In genomic region chr17:59369624-59370541, GRCm38 (mm10) we compare ENCODE assay signal across 21 mouse cellular contexts.
DNase-seq lines count a peak whose midpoint lies in the region; ATAC-seq and TF ChIP-seq lines count a peak whose summit lies in the region.
"Had no signal": no experiment of that assay in that cellular context is flagged by ENCODE, and none has a peak within 500 bp of the region (broad histone marks: within the 10 kb centered on the region; RNA-seq: fewer than 3 reads in every experiment).

No protein-coding gene starts in this region.

- no peak overlapping the region for H3K4me2 ChIP-seq in hindbrain, embryonic 16.5 days (ENCODE audit: low read length)
- H3K4me2 ChIP-seq in hindbrain, embryonic 12.5 days (replicated peaks) = no peak overlapping the region
- H3K4me2 ChIP-seq in intestine, postnatal 0 days (replicated peaks; ENCODE audit: low read depth) = peak overlapping the region; percentile 37
- no peak overlapping the region for H3K4me2 ChIP-seq in heart, embryonic 11.5 days
- H3K4me2 ChIP-seq: limb, embryonic 12.5 days; liver, embryonic 12.5 days; midbrain, embryonic 12.5 days had no signal

- no peaks in the 10 kb centered on the region for H3K4me1 ChIP-seq in hindbrain, embryonic 16.5 days (ENCODE audit: control insufficient read depth, insufficient read depth, low read depth, low read length)
- no peaks in the 10 kb centered on the region for H3K4me1 ChIP-seq in hindbrain, embryonic 12.5 days
- H3K4me1 ChIP-seq in intestine, postnatal 0 days (replicated peaks; ENCODE audit: control insufficient read depth, insufficient read depth, low read length) = no peaks in the 10 kb centered on the region
- H3K4me1 ChIP-seq in heart, embryonic 11.5 days (ENCODE audit: control insufficient read depth, insufficient read depth, low read length) = no peaks in the 10 kb centered on the region
- H3K4me1 ChIP-seq: liver, embryonic 12.5 days; midbrain, embryonic 12.5 days had no signal

- no peak overlapping the region for H3K27ac ChIP-seq in hindbrain, embryonic 16.5 days (ENCODE audit: low read depth, low read length)
- no peak overlapping the region for H3K27ac ChIP-seq in hindbrain, embryonic 12.5 days
- H3K27ac ChIP-seq in intestine, postnatal 0 days (ENCODE audit: low read depth, low read length) = peak overlapping the region; percentile 23; the same call in 1 of the 2 replicates
- no peak overlapping the region for H3K27ac ChIP-seq in heart, embryonic 11.5 days (ENCODE audit: low read depth, low read length)
- H3K27ac ChIP-seq: layer of hippocampus, adult 2 months; limb, embryonic 12.5 days; liver, embryonic 12.5 days; midbrain, embryonic 12.5 days had no signal

- no peaks in the 10 kb centered on the region for H3K27me3 ChIP-seq in hindbrain, embryonic 16.5 days (replicated peaks; ENCODE audit: control insufficient read depth, insufficient read depth, low read length)
- no peaks in the 10 kb centered on the region for H3K27me3 ChIP-seq in hindbrain, embryonic 12.5 days
- peaks cover 6% of the 10 kb centered on the region for H3K27me3 ChIP-seq in Patski
- H3K27me3 ChIP-seq in intestine, postnatal 0 days (replicated peaks; ENCODE audit: control insufficient read depth, insufficient read depth, low read length) = no peaks in the 10 kb centered on the region
- no peaks in the 10 kb centered on the region for H3K27me3 ChIP-seq in heart, embryonic 11.5 days (ENCODE audit: control insufficient read depth, insufficient read depth, low read length)
- H3K27me3 ChIP-seq: limb, embryonic 12.5 days; liver, embryonic 12.5 days; midbrain, embryonic 12.5 days had no signal

- H3K9ac ChIP-seq in hindbrain, embryonic 16.5 days (ENCODE audit: low read depth, low read length) = no peak overlapping the region
- no peak overlapping the region for H3K9ac ChIP-seq in hindbrain, embryonic 12.5 days
- H3K9ac ChIP-seq in intestine, postnatal 0 days (ENCODE audit: low read depth, low read length) = no peak overlapping the region
- no peak overlapping the region for H3K9ac ChIP-seq in heart, embryonic 11.5 days (ENCODE audit: low read depth, low read length)
- H3K9ac ChIP-seq: limb, embryonic 12.5 days; liver, embryonic 12.5 days; midbrain, embryonic 12.5 days had no signal

- no peak overlapping the region for H3K4me3 ChIP-seq in hindbrain, embryonic 16.5 days (ENCODE audit: low read length)
- no peak overlapping the region for H3K4me3 ChIP-seq in hindbrain, embryonic 12.5 days
- no peak overlapping the region for H3K4me3 ChIP-seq in intestine, postnatal 0 days (ENCODE audit: low read depth, low read length)
- no peak overlapping the region for H3K4me3 ChIP-seq in heart, embryonic 11.5 days (ENCODE audit: low read depth, low read length)
- H3K4me3 ChIP-seq: layer of hippocampus, adult 2 months; limb, embryonic 12.5 days; liver, embryonic 12.5 days; midbrain, embryonic 12.5 days had no signal

- H3K9me3 ChIP-seq in hindbrain, embryonic 16.5 days (ENCODE audit: control insufficient read depth, low read length) = no peaks in the 10 kb centered on the region
- H3K9me3 ChIP-seq in hindbrain, embryonic 12.5 days (replicated peaks) = no peaks in the 10 kb centered on the region
- H3K9me3 ChIP-seq in intestine, postnatal 0 days (ENCODE audit: control insufficient read depth) = no peaks in the 10 kb centered on the region
- H3K9me3 ChIP-seq in heart, embryonic 11.5 days (replicated peaks; ENCODE audit: control insufficient read depth, low read length) = no peaks in the 10 kb centered on the region
- H3K9me3 ChIP-seq: limb, embryonic 12.5 days; liver, embryonic 12.5 days; midbrain, embryonic 12.5 days had no signal

- ATAC-seq in hindbrain, embryonic 16.5 days = peak; percentile 65; the same call in 1 of the 2 replicates
- no peak for ATAC-seq in hindbrain, embryonic 12.5 days (ENCODE audit: low FRiP score)
- ATAC-seq in Patski = peak; percentile 48
- peak; percentile 94 for ATAC-seq in intestine, postnatal 0 days
- no peak for ATAC-seq in heart, embryonic 11.5 days (replicated peaks; ENCODE audit: insufficient number of reproducible peaks, low FRiP score, low TSS enrichment)
- ATAC-seq: liver, embryonic 12.5 days had no signal

- CTCF ChIA-PET in Patski (lab: Charles Lee) = no interaction called here

- in situ Hi-C loops in Patski (cut with MboI; ENCODE audit: low pct_unique_long_range_greater_than_20kb) = no loop called here

- DNase-seq in cerebellum, postnatal 10 days = peak; percentile 24
- DNase-seq in cerebellum, postnatal 36 days = no peak
- no peak for DNase-seq in Patski (ENCODE audit: low read depth, low spot score)
- DNase-seq in right cerebral cortex, postnatal 4 days = no peak
- DNase-seq: adrenal gland, postnatal 10 days; cerebellum, adult 8-10 months; heart, postnatal 4 days; kidney, adult 8-10 months; kidney, postnatal 25 days; lung, adult 18-20 months; lung, postnatal 10 days; thymus, adult 2 months; thymus, postnatal 4 days had no signal

- no peaks in the 10 kb centered on the region for H3K36me3 ChIP-seq in hindbrain, embryonic 16.5 days (ENCODE audit: control insufficient read depth, insufficient read depth, low read length)
- no peaks in the 10 kb centered on the region for H3K36me3 ChIP-seq in hindbrain, embryonic 12.5 days
- H3K36me3 ChIP-seq in intestine, postnatal 0 days (ENCODE audit: control insufficient read depth, insufficient read depth) = no peaks in the 10 kb centered on the region
- H3K36me3 ChIP-seq in heart, embryonic 11.5 days (ENCODE audit: control insufficient read depth, insufficient read depth, low read length) = no peaks in the 10 kb centered on the region
- H3K36me3 ChIP-seq: limb, embryonic 12.5 days; liver, embryonic 12.5 days; midbrain, embryonic 12.5 days had no signal

- TF ChIP-seq CTCF in Patski (IDR thresholded peaks at IDR 0.05) = no peak
- no peak for TF ChIP-seq CTCF in intestine, postnatal 0 days (IDR thresholded peaks at IDR 0.05; ENCODE audit: low read depth)

- WGBS in hindbrain, embryonic 16.5 days = 70% methylated on average over 7 of the region's 7 CpGs
- WGBS in hindbrain, embryonic 12.5 days = 89% methylated on average over 7 of the region's 7 CpGs
- WGBS in intestine, postnatal 0 days = 37% methylated on average over 7 of the region's 7 CpGs
- WGBS in heart, embryonic 11.5 days (ENCODE audit: insufficient replicate concordance) = 73% methylated on average over 7 of the region's 7 CpGs

- POLR2A ChIA-PET in Patski (lab: Charles Lee) = no interaction called here

Comparison
In these comparisons a context has a peak if more than half of its experiments do, and no peak if none do; other contexts are left out.
1. DNase-seq: peak in cerebellum, postnatal 10 days (2 of 2); none in cerebellum, postnatal 36 days (0 of 2), Patski (single experiment) and right cerebral cortex, postnatal 4 days (single experiment).
2. ATAC-seq: peak in hindbrain, embryonic 16.5 days (single experiment), Patski (single experiment) and intestine, postnatal 0 days (single experiment); none in hindbrain, embryonic 12.5 days (single experiment) and heart, embryonic 11.5 days (single experiment).